Mouse (Mus musculus) thymus, adult 2 months (tissue): ENCODE results near the gene Sfswap.

Source experiments
- CTCF ChIP-seq: fragments of 200-500 bp; IDR thresholded peaks from 2 replicates; pipeline ENCODE4 v1.5.1; 2012; ENCODE audit warnings: mild to moderate bottlenecking, control low read depth, low read length, moderate library complexity, borderline replicate concordance; ENCODE audit not compliant: control insufficient read depth, poor library complexity, insufficient read depth; ENCODE audit errors: extremely low read depth
- POLR2A ChIP-seq: fragments of 200-500 bp; IDR thresholded peaks from 2 replicates; pipeline ENCODE4 v1.6.1; 2012; ENCODE audit warnings: mild to moderate bottlenecking, low read length, control low read depth, moderate library complexity; ENCODE audit not compliant: control insufficient read depth, poor library complexity, insufficient read depth; ENCODE audit errors: extremely low read depth

DNA sequence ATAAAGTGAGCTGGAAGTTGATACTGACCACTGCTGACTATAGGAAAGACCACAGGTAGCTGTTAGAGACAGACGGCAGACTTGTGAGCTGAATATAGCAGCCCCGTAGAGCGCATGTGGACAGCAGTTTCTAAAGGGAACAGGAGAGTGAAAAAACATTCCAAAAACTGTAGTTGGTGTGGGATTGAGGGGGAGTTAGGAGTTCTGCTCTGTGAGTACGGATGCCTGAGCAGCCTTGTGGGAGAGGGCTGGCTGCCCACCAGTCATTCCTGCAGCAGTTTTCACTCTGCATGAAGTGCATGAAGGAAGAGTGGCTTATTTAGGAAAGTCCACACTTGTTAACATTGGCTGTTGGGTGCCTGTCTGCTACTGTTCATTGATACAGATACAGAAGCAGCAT, 37.8 kb downstream of the Sfswap start:
- TF ChIP-seq POLR2A (no peak), CTCF (no peak)
